Mouse (Mus musculus) right cerebral cortex, postnatal 14 days (tissue): ENCODE data around the gene Scn10a.

Experiments used
- DNase-seq: peaks from one replicate; pipeline ENCODE4 v3.0.0; 2022

The Scn10a gene

GRCm38 (mm10) chr9:119634216-119634843 lies 84.8 kb downstream of the Scn10a start:
- no peak for DNase-seq

GRCm38 (mm10) chr9:119633475-119633874 lies 85.6 kb downstream of the Scn10a start:
- DNase-seq: no peak

GRCm38 (mm10) chr9:119632801-119633200 lies 86.3 kb downstream of the Scn10a start:
- DNase-seq: no peak

DNA sequence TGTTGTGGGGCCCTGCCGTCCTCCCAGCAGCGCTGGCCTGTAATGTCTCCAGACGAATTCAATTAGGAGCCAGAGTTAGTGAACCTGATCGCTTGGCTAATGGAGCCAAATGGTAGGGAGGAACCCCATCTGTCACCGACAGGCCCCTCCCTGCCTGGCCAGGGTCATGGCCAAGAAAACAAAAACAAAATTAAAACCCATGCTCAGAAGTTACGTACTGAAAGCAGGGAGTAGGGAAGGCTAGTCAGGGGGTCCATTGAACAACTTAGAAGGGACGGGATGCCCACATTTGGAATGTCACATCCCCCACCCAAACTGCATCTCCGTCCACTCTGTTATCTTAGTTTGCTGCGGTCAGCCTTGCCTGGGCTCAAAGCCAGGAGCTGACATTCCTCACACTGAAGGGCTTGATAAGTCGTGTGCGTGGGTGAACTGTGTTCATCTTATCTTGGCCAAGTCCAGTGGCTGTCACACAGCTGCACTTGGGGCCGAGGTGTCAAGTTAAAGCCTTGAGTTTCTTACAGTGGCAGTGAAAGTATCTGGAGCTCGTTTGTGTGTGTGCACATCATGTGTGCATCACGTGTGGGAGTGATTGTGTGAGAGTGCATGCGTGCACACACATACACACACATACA lies 87.1 kb downstream of the Scn10a start:
- DNase-seq: no peak

GRCm38 (mm10) chr9:119631393-119631898 lies 87.7 kb downstream of the Scn10a start:
- DNase-seq: no peak

GRCm38 (mm10) chr9:119628690-119629268 lies 90.3 kb downstream of the Scn10a start:
- no peak for DNase-seq

GRCm38 (mm10) chr9:119627227-119627626 lies 91.9 kb downstream of the Scn10a start:
- DNase-seq: no peak

GRCm38 (mm10) chr9:119624151-119624550 lies 95.0 kb downstream of the Scn10a start:
- no peak for DNase-seq

GRCm38 (mm10) chr9:119614798-119615197 lies 104.3 kb downstream of the Scn10a start:
- DNase-seq: no peak

DNA sequence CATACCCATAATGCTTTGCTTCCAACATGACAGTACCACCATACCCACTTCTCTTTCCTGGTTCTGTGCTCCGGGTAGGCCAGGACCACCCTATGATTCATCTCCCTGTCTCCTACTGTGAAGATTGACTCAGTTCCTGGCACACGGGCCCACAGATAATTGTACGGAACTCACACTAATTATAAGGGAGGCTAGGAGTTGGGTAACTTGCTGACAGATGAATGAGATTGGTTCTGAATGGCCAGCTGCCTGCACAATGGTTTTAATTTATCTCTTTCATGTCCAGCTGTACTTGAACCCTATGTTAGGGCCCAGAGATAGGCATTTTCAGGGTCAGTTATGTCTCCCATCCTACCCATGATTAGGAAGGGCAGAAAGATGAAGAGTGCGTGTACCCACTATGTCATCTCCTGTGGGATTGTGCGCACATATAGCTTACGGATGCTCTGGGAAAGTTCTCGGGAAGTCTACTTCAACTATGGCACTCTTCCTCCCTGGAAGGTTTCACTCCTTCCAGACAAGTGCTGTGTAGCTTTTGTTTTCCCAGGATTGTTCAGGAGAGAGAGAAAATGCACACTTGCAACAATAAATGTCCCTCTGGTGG lies 108.5 kb downstream of the Scn10a start:
- no peak for DNase-seq

GRCm38 (mm10) chr9:119606906-119607305 lies 112.2 kb downstream of the Scn10a start:
- no peak for DNase-seq

GRCm38 (mm10) chr9:119604607-119605006 lies 114.5 kb downstream of the Scn10a start:
- DNase-seq: no peak

GRCm38 (mm10) chr9:119598501-119598900 lies 120.6 kb downstream of the Scn10a start:
- DNase-seq: no peak

DNA sequence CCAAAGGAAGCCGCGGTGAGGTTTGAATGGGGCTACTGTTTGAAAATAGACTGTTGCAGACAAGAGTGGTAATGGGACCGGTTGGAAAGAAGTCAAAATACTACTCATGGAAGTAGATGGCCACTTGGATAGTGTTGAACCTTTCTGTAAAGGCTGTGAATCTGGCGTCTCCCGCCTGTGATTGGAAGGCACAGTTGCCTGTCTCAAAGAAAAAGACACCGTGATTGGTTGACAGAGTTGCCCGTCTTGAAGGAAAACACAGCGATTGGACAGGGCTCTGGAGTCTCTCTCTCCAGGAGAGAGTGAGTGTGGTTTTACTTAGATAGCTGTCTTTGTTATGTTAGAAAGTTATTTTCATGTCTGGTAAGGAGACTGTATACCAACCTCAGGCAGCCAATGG lies 121.8 kb downstream of the Scn10a start:
- peak; percentile 26 for DNase-seq

DNA sequence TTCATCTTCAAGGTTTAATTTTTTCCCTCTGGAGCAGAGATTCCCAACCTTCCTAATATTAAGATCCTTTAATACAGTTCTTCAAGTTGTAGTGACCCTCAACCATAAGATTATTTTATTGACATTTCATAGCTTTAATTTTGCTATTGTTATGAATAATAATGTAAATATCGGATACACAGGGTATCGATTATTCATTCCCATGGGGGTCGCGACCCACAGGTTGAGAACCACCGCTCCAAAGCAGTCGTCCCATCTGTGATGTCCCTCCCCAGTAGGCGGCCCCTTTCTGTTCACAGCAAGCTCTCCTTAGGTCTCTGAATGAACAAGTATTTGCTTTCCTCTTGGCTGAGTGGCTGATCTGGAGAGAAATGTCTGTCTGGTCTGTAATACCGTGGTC lies 129.5 kb downstream of the Scn10a start:
- no peak for DNase-seq

GRCm38 (mm10) chr9:119588763-119589449 lies 130.2 kb downstream of the Scn10a start:
- no peak for DNase-seq

- DNase-seq: peak; percentile 75
Observed at GRCm38 (mm10) chr9:119580668-119581067, 138.5 kb downstream of the Scn10a start.

GRCm38 (mm10) chr9:119580187-119580586 lies 138.9 kb downstream of the Scn10a start:
- DNase-seq: no peak

- no peak for DNase-seq
Observed at GRCm38 (mm10) chr9:119578636-119579438, 140.3 kb downstream of the Scn10a start, which contains the start of gene Scn5a. TSS of gene Scn5a (minus strand) at chr9:119579016.

GRCm38 (mm10) chr9:119578311-119578635 lies 140.8 kb downstream of the Scn10a start:
- DNase-seq: no peak

- DNase-seq: no peak
Observed at GRCm38 (mm10) chr9:119576977-119577376, 142.1 kb downstream of the Scn10a start.

DNA sequence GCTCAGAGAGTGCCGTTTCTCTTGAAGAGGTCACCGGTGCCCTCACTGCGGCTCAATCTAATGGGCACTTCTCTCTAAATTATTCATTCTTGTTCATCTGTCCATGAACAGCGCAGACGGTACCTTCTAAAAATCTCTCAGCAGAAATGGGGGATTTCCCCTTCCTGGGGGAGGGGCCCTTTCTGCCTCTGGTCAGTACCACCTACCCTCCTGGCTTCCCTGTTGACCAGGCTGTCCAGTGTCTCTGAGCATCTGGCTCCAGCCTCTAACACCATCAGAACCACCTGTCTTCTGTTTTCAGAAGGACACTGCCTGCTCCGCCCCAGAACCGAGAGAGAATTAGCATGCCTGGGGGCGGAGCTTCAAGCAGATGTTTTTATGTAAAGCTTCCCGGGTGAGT lies 143.4 kb downstream of the Scn10a start:
- DNase-seq: no peak
